Mouse (Mus musculus) adipocyte (in vitro differentiated cells): Measurements from ENCODE around the gene Pde9a.

Source experiments
- DNase-seq: peaks from one replicate; pipeline ENCODE4 v3.0.0-alpha.2; 2016; ENCODE audit warnings: low spot score

The Pde9a gene

DNA sequence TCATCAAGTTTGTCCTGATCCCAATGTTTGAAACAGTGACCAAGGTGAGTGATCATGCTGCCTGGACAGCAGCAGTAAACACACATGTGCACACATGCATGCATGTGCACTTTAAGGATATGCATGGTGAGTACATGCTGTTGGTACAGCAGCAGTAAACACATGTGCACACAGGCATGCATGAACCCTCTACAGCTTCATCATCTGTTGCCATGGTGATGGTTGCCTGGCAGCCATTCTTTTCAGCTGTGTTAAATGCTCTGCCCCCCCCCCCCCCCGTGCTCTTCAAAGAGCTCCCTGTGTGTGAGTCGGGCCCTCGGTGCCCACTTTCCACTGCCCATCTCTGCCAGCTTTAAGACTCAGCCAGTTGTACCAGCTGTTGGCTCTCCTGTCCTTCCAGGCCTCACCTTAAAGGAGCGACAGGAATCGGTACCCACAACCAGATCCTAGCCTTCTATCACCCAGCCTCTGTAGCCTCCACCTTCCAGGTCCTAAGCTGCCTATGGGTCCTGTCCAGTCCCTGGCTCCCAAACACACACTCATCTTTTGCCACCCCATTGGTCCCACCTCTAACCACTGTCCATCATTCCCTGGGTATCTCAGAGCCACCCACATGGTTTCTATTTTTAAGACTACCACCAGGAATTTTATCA is 84.9 kb downstream of the Pde9a start:
- DNase-seq, result no peak

DNA sequence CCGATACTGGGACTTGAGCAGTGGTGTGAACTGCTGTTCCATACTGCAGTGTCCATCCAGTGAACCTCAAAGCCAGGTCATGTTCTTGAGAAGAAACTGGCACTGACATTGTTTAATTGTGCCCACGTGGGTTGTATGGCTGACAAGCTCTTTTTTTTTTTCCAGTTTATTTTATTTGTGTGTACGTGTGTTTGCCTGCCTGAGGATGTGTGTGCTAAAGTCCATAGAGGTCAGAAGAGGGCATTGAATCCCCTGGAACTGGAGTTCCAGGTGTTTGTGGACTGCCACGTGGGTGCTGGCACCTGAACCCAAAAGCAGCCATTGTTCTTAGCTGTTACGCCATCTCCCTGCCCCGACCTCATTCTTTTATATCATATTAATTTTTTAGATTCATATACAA is 88.4 kb downstream of the Pde9a start:
- no peak for DNase-seq

DNA sequence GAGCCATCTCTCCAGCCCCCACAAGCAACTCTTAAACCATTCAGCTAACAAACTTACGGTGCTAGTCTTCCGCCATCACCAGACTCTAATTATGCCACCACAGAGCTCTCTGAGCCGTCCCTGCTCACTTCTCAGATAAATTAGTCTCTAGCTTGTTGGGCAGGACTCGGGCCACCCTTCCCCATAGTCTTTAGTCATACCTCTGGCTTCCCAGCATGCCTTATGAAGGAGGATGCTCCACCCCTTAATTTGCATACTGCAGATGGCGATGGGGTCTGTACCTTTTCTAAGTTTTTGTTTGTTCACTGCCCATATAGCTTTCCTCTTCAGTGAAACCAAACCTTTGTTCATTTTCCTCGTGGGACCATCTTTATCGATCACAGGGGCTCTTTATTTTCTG is 92.6 kb downstream of the Pde9a start:
- DNase-seq, result no peak

DNA sequence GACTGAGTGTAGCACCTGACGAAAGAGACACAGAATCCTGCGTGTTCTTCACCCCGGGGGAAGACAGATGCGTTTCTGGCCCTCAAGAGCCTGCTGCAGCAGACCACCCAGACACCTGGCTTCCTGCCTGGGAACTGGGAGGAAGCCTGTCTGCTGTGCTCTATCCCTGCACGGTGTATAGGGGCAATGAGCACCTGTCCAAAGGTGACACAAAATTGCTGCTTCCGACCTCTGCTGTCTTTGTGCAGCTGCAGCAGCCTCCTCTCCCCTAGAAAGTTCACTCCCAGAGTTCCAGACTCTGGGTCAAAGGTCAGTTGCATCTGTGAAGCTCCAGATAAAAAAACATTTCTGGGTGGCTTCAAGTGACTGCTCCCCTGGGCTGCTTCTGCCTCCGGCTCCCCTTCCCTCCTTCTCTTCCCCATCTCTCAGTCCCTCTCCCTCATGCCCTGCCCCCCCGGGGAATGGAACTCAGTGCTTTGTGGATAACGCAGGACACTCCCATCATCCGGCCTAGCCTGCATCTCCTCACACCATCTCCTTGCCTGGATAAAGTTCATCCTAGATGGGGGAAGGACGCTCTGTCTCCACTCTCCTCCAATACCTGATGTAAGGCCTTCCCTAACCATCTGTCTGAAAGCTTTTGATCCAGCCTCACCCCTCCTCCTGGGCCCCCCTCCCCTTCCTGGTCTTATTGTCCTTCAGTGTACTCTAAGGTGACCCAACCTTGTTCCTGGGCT is 93.3 kb downstream of the Pde9a start:
- DNase-seq, result no peak

DNA sequence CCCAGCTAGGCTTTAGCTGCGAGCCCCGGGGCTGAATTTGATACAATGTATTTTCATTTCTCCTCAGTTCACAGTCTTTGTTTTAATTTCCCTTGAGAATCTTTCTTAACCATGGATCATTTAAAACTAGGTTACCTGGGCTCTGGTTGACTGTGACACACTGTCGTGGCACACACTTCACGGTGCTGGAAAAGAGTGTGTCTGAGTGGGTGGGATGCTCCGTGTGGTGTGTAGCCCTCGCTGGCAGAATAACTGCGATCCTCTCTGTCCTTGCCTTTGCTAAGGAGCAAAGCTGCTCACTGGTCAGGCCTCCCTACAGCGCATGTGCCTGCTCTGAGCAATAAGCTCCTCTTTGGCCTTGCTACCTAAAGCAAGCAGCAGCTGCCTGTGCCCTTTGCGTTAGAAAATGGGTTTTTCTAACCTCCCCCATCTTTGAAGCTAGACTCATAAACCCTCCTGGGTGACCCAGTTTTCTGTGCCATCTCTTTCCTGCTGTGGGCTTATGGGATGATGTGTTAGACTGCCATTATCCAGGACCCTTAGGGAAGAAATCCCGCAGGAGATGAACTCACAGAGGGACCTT is 100.7 kb downstream of the Pde9a start:
- no peak for DNase-seq

DNA sequence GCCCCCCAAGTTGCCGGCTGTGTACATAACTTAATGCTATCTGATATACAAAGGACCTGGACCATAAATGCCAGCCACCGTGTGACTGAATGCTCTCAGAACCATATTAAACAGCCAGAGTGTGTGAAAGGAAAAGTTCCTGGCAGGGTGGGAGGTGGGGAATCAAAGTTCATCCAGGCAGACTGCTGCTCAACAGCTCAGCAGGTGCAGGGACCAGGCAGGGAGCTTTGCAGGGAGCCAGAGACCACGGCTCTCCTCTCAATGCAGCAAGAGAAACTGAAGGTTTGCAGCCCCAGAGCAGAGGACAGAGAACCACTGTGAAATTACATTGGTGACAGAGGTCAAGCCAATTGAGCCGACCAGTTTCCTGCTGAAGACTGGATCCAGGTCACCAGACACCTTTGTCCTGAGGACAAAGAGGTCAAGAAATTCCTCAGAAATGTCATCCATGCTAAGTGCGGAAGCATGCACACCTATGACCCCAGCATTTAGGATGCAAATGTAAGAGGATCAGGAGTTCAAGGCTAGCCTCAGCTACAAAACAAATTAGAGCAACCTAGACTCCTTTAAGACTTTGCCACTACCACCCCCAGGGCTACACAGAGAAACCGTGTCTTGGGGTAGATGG is 101.5 kb downstream of the Pde9a start:
- DNase-seq, result no peak

DNA sequence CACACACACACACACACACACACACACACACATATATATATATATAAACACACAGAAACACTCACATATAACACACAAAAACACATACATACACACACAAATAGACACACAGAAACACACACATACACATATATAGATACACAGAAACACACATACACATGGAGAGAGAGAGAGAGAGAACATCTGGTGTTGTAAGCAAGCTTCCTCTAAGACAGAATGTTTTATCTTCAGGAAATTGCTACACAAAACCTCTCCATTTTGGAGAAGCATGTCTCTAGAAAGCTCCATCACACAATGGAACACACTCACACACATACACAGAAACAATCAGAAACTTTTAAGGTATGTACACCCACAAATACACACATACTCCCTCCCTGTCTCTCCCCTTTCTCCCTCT is 105.3 kb downstream of the Pde9a start:
- no peak for DNase-seq

DNA sequence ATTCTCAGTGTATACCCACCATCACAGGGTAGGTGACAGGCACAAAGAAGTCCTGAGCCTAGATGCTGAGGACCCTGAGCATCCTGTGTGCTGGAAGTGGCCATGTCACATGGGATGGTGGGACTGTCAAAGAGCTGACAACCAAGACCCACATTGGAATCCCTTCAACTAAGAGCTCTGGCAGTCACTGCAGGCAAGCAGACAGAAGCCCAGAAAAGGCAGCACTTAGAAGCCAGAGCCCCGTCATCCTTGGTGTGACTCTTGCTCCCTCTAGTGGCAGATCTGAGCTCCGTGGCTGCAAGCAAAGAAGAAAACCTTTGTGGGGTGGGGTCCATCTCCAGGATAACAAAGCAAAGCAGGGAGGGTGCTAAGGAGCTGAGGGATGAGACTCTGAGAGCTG is 106.4 kb downstream of the Pde9a start:
- DNase-seq, result peak; percentile 83

DNA sequence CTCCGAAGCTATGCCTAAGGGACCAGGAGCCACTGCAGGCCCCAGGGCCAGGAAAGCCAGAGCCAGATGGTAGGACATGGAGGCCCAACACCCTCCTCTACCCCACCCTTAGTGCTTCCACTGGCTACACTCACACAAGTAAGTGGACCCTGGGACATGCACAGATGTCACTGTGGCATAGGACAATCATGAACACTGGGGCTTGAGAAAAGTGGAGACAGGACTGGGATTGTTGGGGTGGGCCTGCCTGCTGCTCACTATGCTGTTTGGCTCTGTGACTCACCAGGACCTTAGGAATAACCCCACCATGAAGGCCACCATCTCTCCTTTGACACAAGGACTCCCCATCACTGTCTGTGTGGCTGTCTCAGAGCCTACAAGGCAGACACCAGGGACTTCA is 109.0 kb downstream of the Pde9a start:
- DNase-seq, result no peak

DNA sequence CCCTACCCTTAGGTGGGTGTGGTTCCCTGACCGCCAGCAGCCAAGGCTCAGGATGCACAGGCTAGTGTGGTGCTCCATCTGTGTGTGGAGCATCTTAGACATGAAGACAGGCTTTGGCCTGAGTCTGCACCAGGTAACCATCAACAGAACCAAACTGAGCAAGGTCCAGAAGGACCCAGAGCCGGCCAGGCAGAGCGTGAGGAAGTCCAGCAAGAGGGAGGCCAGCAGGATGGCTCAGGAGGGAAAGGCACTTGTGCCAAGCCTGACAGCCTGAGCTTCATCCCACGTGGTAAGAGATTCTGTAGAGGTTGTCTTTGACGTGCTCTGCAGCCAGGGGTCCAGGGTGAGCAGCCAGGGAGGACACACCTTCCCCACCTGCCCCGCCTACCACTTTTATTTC is 111.7 kb downstream of the Pde9a start:
- DNase-seq, result no peak

DNA sequence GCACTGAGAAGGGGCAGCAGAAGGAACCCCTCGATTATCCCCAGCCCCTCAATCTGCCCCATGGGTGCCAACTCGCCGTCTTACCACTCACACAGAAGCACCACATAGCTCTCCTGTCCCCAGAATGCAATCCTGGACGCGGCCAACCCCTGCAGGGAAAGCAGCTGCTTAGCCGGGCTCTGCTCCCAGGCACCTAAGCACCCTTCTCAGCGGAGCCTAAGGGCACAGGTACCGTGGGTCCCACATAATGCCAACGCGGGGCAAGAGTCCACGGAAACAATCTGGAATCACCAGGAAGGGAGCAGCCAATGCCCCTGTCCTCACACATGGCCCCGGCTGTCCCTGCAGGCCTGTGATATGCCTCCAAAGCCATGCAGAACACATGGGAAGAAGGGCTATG is 113.7 kb downstream of the Pde9a start:
- DNase-seq, result no peak

DNA sequence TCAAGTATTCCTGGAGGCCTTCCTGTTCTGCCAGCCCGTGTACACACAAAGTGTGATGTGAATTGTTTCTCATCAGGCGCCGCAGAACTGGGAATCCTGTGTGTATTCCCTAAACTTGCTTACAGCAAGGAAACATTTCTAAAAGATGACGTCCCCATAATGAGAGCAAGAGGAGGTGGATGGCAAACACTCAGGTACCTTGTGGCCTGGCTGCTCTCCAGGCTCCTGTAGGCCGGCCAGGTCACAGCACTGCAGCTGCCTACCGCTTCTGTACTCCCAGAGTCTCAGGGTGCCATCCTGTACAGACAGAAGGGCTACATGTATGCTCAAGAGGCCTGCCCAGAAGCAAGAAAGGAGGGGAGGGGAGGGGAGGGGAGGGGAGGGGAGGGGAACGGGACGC is 114.4 kb downstream of the Pde9a start:
- DNase-seq, result no peak

DNA sequence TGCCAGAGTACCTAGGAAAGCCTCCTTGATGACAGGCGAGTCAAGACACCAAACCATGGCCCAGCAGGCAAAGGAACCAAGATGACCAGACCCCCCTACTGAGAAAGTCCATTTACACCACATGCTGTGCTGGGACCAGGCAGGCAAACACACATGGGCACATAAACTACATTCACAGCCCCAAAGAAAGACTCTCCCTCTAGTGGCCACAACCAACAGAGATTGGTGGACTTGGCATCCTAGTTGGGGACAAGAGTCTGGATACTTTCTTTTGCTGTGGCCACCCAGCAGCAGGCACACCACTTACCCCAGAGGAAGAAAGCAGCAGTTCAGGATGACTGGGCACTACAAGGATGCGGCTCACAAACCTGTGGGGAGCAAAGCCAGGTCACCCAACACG is 114.9 kb downstream of the Pde9a start:
- no peak for DNase-seq

DNA sequence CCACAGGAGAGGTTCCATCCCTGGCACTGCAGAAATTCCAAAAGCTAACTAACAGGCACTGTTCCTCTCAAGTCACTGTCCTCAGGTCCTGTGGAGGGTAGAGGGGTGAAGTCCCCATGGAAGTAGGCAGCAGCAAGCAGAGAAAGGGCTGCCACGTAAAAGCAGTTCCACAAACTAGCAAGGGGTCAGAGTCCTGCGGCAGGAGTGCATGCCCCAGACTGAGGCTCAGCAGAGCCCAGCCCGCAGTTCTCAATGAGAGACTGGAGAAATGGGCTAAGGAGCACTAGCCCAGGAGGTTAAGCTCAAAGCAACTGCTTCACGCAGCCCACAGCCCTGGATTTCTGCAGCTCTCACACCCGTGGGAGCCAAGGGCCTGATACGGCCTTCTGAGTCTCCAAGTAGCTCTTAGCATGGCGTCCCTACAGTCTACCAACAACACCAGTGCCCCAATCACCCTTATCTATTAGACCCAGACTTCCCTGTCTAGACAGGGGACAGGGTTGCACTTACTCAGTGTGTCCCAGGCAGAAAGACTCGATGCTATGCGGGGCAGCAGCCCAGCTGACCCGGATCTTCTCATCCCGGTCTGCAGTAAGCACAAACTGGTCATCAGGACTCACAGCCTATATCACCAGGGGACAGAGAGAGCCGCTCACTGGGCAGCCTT is 116.4 kb downstream of the Pde9a start:
- no peak for DNase-seq

DNA sequence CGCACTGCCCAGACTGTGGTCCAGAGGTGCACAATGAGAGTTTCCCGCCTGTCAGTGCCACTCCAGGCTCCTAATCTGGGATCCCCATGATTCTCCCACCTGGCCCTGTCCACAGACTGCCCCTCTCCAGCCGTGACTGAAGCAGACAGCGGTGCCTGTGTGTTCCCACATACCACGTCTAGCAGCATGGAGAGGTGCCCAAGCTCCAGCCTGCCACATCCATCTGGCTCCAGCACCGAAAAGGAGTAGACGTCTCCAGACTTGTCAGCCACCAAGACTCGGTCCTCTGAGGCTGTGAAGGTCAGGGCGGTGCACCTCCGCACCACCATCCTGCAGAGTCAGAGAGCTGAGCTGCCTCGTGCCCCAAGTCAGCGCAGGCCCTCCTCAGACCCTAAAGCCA is 117.3 kb downstream of the Pde9a start:
- no peak for DNase-seq

DNA sequence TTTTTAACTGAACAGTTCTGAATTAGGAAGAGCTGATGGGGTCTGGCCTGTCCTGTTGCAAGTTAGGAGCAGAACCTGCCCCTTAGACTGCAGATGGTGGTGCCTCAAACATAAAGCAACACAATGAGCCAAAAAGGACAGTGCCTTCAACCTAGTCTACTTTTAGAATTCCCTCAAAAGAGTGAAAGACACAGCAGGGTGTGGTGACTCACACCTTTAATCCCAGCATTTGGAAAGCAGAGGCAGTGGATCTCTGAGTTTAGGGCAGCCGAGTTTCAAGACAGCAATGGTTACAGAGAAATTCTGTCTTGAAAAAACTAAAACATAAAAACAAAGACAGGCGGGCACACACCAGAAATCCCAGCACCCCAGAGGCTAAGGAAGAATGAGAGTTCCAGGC is 117.9 kb downstream of the Pde9a start:
- no peak for DNase-seq

DNA sequence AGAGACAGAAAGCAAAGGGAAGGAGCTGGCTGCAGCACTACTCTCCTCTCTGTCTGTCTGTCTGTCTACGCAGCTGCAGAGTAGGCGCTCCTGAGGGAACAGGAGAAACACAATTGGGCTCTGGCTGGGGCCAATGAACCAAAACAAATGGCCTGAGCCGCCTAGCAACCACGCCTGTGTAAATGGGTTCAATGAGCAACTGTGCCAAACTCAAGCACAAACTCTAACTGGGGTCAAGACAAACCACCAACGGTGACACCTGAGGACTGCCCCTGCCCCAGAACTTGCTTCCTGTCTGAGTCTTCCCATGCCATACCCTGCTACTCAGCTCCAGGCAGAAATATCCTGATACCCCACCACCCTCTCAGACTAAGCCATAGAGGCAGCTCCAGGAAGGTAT is 119.0 kb downstream of the Pde9a start:
- DNase-seq, result no peak

DNA sequence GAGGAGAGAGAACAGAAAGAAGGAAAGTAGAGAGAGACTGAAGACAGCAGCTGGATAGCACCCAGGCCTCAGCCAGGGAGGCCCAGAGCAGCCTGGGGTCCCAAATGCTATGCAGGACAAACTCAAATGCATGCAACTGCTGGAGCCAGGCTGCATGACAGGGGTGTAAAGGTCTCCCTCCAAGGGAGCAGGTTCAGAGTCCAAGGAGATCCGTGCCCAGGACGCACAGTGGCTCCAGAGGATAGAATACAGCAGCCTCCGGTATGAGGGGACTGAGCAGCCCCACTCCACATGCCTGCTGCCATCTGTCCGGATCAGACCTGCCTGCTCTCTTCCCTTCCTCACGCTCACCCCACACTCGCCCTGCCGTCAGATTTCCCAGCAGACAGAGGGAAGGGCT is 120.3 kb downstream of the Pde9a start:
- no peak for DNase-seq

DNA sequence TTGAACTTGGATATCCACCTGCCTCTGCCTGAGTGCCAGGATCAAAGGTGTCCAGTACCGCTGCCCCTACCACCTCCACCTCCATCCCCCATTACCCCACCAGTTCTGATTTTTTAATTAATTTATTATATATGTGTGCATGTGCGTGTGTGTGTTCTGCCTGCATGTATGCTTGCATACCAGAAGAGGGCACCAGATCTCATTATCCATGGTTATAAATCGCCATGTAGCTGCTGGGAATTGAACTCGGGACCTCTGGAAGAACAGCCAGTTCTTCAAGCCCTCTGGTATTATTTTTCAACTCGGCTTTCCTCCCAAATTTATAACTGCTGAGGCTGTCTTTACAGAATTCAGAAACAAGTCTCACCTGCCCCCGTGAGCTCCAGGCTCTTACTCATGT is 124.9 kb downstream of the Pde9a start:
- DNase-seq, result no peak

DNA sequence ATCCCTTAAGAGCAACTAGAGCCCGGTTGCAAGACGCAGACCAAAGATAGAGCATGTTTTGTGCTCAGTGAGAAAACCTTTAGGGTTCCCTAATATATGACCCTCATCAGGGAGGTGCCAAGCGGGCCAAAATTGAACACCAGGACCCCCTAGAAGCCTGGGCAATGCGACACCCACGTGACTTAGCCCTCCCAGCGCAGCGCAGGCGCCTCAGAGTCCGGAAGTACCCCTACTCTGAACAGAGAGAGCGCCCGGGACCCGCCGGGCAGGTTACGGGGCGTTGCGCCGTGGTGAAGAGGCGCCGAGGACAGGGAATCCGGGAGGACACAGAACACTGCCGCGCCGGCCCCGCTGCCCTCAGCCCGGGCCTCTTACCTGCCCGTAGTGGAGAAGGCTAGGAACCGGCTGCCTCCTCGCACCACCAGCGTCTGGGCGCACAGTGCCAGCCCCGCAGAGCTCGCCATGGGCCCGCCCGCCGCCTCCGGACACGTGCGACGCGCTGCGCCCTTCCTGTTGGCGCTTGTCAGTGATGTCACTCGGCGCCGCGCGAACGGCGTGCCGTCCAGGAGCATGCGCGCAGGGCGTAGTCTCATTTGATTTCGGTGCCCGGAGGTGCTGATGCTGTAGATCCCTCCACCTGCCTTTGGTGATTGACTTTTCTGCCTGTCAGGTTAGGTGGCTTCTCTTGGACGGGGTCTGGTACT is 125.9 kb downstream of the Pde9a start:
- peak; percentile 89 for DNase-seq

DNA sequence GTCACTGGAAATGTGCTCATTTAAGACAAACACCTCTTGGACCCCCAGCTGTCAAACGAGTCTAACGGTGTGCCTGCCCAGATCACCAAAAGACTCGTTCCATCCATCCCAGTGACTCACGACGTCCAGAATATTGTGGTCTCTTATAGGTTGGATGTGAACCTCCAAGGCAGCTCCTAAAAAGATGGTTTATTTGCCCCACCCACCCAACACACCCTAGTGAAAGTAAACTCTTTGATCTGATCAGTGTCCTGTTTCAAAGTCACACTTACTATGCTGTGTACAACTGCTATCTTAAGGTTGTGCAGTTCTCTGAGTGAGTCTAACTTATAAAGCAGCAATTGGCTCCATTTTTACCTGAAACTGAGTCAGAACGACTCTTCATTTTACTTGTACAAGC is 126.6 kb downstream of the Pde9a start:
- DNase-seq, result no peak

DNA sequence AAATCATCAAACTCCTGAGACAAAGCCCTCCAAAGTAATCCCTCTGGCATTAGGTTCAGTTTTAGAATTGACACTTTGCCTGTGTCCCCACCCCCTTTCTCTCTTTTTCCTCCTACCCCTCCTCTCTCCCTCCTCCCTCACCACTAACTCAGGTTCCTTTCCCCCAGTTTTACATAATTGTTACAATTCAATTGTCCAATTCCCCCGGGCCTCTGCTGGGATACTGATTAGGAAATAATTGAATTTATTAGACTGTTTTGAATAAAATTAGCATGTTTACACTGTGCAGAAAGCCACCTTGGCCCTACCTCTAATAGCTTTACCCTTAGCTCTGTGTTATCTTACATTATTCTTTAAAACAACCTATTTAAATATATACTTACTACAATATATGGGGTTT is 128.7 kb downstream of the Pde9a start:
- no peak for DNase-seq
